Mouse (Mus musculus) lung, postnatal 0 days (tissue): Measurements from ENCODE around the gene Cd72.

Source experiments
- CTCF ChIP-seq: IDR thresholded peaks from 2 replicates; pipeline ENCODE4 v1.5.1; 2016; ENCODE audit warnings: antibody characterized with exemption, mild to moderate bottlenecking
- EP300 ChIP-seq: IDR thresholded peaks from 2 replicates; pipeline ENCODE4 v1.6.1; 2016; ENCODE audit warnings: antibody characterized with exemption, mild to moderate bottlenecking, control low read depth

- TF ChIP-seq CTCF (no peak), EP300 (no peak)
Observed at GRCm38 (mm10) chr4:43503041-43503440, 48.6 kb upstream of the Cd72 start.
